Mouse (Mus musculus): ENCODE measurements around the gene Opn1sw. TPM values are rescaled to one million over a fixed set of nuclear protein-coding genes. Genes with fewer than 3 reads are reported as not detected.
"Not testable (repeated sequence)": the region's sequence is repeated elsewhere in the genome, so short reads cannot be mapped to it uniquely, and the experiment has no call there.

The Opn1sw gene
- total RNA-seq, 2 experiments from 2014 or later = 0.13 to 0.32 TPM

- not testable (repeated sequence) for DNase-seq
Observed at GRCm38 (mm10) chr6:29346512-29346911, 41.8 kb downstream of the Opn1sw start.

- DNase-seq = no peak
Observed at GRCm38 (mm10) chr6:29329514-29329913, 58.8 kb downstream of the Opn1sw start.

- DNase-seq = no peak
Observed at GRCm38 (mm10) chr6:29326961-29327360, 61.3 kb downstream of the Opn1sw start.

Small RNA genes within 50 kb of the gene (microRNA-seq; reads per million reads assigned to microRNA genes)
- gene Gm26220 (ENCODE audit: borderline replicate concordance in 2 of 2) (0 reads per million in 2 experiments), gene Gm44354 (ENCODE audit: borderline replicate concordance in 2 of 2) (0 reads per million in 2 experiments)

Other genes with a start within 250 kb of the Opn1sw start
- 10 to 100 TPM; 13.7 to 14.1 TPM for gene Rbm28, start 223.5 kb downstream of the Opn1sw start, total RNA-seq (2021)
- 1 to 10 TPM in 1 of 2 experiments, under 1 TPM in 1; 0.97 to 1.1 TPM for gene Prrt4, start 208.9 kb downstream of the Opn1sw start, total RNA-seq (2021)
- 10 to 100 TPM; 13.6 to 15.5 TPM for gene Impdh1, start 172.1 kb downstream of the Opn1sw start, total RNA-seq (2021)
- gene Hilpda, start 116.0 kb downstream of the Opn1sw start, total RNA-seq (2021) = 1 to 10 TPM; 3.5 to 4.2 TPM
- not detected for gene Fam71f2, start 108.9 kb downstream of the Opn1sw start, total RNA-seq (2021)
- not detected for gene Fam71f1, start 69.3 kb downstream of the Opn1sw start, total RNA-seq (2021)
- gene Calu, start 40.4 kb downstream of the Opn1sw start, total RNA-seq (2021) = 100 to 1,000 TPM in 1 of 2 experiments, 10 to 100 TPM in 1; 99.7 to 108 TPM
- 10 to 100 TPM in 1 of 2 experiments, 1 to 10 TPM in 1; 8.0 to 14.1 TPM for gene Ccdc136, start 7.8 kb upstream of the Opn1sw start, total RNA-seq (2021)
- gene Flnc, start 44.8 kb upstream of the Opn1sw start, total RNA-seq (2021) = 100 to 1,000 TPM; 420 to 954 TPM
- 100 to 1,000 TPM in 1 of 2 experiments, 10 to 100 TPM in 1; 90.2 to 102 TPM for gene Atp6v1f, start 79.2 kb upstream of the Opn1sw start, total RNA-seq (2021)
- gene Atp6v1fnb, start 83.0 kb upstream of the Opn1sw start, total RNA-seq (2021) = not detected
- 1 to 10 TPM; 5.1 to 5.7 TPM for gene Kcp, start 119.5 kb upstream of the Opn1sw start, total RNA-seq (2021)
- 1 to 10 TPM; 1.4 to 8.5 TPM for gene Irf5, start 138.2 kb upstream of the Opn1sw start, total RNA-seq (2021)
- gene Tnpo3, start 221.4 kb upstream of the Opn1sw start, total RNA-seq (2021) = 10 to 100 TPM; 28.5 to 30.8 TPM

Data from gastrocnemius, postnatal 25 days (tissue).